Comparison of ENCODE assay signal across 8 mouse cellular contexts in genomic region chr12:53033404-53033913, GRCm38 (mm10).
DNase-seq lines count a peak whose midpoint lies in the region; ATAC-seq and TF ChIP-seq lines count a peak whose summit lies in the region.

No protein-coding gene starts in this region.

- H3K36me3 ChIP-seq in embryonic facial prominence, embryonic 12.5 days = no peaks in the 10 kb centered on the region
- peaks cover 5% of the 10 kb centered on the region for H3K36me3 ChIP-seq in heart, adult 2 months (ENCODE audit: control insufficient read depth, insufficient read depth, low read length)
- H3K36me3 ChIP-seq in neural tube, embryonic 11.5 days (ENCODE audit: control insufficient read depth, insufficient read depth, low read length) = no peaks in the 10 kb centered on the region

- peak; percentile 33 to 35 for DNase-seq in adrenal gland, postnatal 36 days
- peak; percentile 40 to 48 for DNase-seq in heart, adult 2 months
- peak; percentile 12 for DNase-seq in kidney, adult 11 months
- DNase-seq in left cerebral cortex, adult 9 months (ENCODE audit: low spot score in 2 of 2) = peak; percentile 87 to 89
- peak; percentile 70 for DNase-seq in neural tube, embryonic 11.5 days (ENCODE audit: low spot score)

- H3K27ac ChIP-seq in embryonic facial prominence, embryonic 12.5 days = peak overlapping the region; percentile 69
- peak overlapping the region; percentile 69 for H3K27ac ChIP-seq in heart, adult 2 months
- peak overlapping the region; percentile 77 for H3K27ac ChIP-seq in neural tube, embryonic 11.5 days (ENCODE audit: low read depth, low read length)

- intact Hi-C loops in heart, adult 2 months (cut with DNase I) = no loop called here

- TF ChIP-seq CTCF in heart, adult 2 months (IDR thresholded peaks at IDR 0.05) = no peak

- H3K9me3 ChIP-seq in embryonic facial prominence, embryonic 12.5 days = no peaks in the 10 kb centered on the region
- no peaks in the 10 kb centered on the region for H3K9me3 ChIP-seq in neural tube, embryonic 11.5 days (ENCODE audit: control insufficient read depth, low read length)

- H3K27me3 ChIP-seq in embryonic facial prominence, embryonic 12.5 days = no peaks in the 10 kb centered on the region
- H3K27me3 ChIP-seq in heart, adult 2 months (ENCODE audit: control insufficient read depth, insufficient read depth, low read length) = no peaks in the 10 kb centered on the region
- no peaks in the 10 kb centered on the region for H3K27me3 ChIP-seq in neural tube, embryonic 11.5 days (ENCODE audit: control insufficient read depth, insufficient read depth, low read length)

- WGBS in embryonic facial prominence, embryonic 12.5 days = 23% methylated on average over 14 of the region's 14 CpGs
- WGBS in heart, adult 2 months = 6% methylated on average over 14 of the region's 14 CpGs
- whole genome bisulfite sequencing in neural tube, embryonic 11.5 days = 27% methylated on average over 14 of the region's 14 CpGs

- H3K4me1 ChIP-seq in embryonic facial prominence, embryonic 12.5 days = peaks cover 8% of the 10 kb centered on the region; the same call in 1 of the 2 replicates
- no peaks in the 10 kb centered on the region; the same call in none of the 2 replicates for H3K4me1 ChIP-seq in heart, adult 2 months (ENCODE audit: control insufficient read depth, insufficient read depth, low read length)
- peaks cover 14% of the 10 kb centered on the region for H3K4me1 ChIP-seq in neural tube, embryonic 11.5 days (ENCODE audit: control insufficient read depth, insufficient read depth, low read length)

- no peaks in the 10 kb centered on the region for H3K79me2 ChIP-seq in heart, adult 2 months (replicated peaks; ENCODE audit: control insufficient read depth, insufficient read depth, low read length)

- H3K9ac ChIP-seq in embryonic facial prominence, embryonic 12.5 days = no peak overlapping the region
- H3K9ac ChIP-seq in heart, adult 2 months (ENCODE audit: low read depth, low read length) = peak overlapping the region; percentile 34; the same call in 1 of the 2 replicates
- H3K9ac ChIP-seq in neural tube, embryonic 11.5 days (ENCODE audit: low read length) = no peak overlapping the region; the same call in 1 of the 2 replicates

- no peak for TF ChIP-seq POLR2A in heart, adult 2 months (IDR thresholded peaks at IDR 0.05; ENCODE audit: insufficient read depth, low read depth, low read length)

- H3K4me2 ChIP-seq in embryonic facial prominence, embryonic 12.5 days (replicated peaks) = peak overlapping the region; percentile 27
- no peak overlapping the region; the same call in 1 of the 2 replicates for H3K4me2 ChIP-seq in neural tube, embryonic 11.5 days (ENCODE audit: low read depth)

- ATAC-seq in embryonic facial prominence, embryonic 12.5 days (ENCODE audit: insufficient number of reproducible peaks, insufficient read depth, low FRiP score, low TSS enrichment) = no peak
- peak; percentile 85 for ATAC-seq in neural tube, embryonic 11.5 days (ENCODE audit: insufficient read depth, low FRiP score, low TSS enrichment)
- no peak for ATAC-seq in erythroblast, adult 5-6 weeks (replicated peaks; ENCODE audit: low FRiP score, poor library complexity, severe bottlenecking)
- no peak for ATAC-seq in CD4-positive, CD25-positive, alpha-beta regulatory T cell, adult 4 months

- no peak for TF ChIP-seq EP300 in heart, adult 2 months (IDR thresholded peaks at IDR 0.05; ENCODE audit: insufficient read depth, low read depth, low read length)

- 0 out of 2 replicates have a peak overlapping the region, but pooled peaks have one; percentile 0 for H3K4me3 ChIP-seq in embryonic facial prominence, embryonic 12.5 days
- peak overlapping the region; percentile 6; the same call in 1 of the 2 replicates for H3K4me3 ChIP-seq in heart, adult 2 months
- no peak overlapping the region for H3K4me3 ChIP-seq in neural tube, embryonic 11.5 days (ENCODE audit: low read depth, low read length)

Comparison
In these comparisons a context has a peak if more than half of its experiments do, and no peak if none do; other contexts are left out.
1. DNase-seq: peak in every context shown above with its lines; median percentile 88 in left cerebral cortex, adult 9 months; 70 in neural tube, embryonic 11.5 days; 44 in heart, adult 2 months; 34 in adrenal gland, postnatal 36 days; 12 in kidney, adult 11 months.